Mouse (Mus musculus): ENCODE results near the gene Xrcc3.

- TF ChIP-seq EP300 (IDR thresholded peaks at IDR 0.05), result no peak
- no peak for TF ChIP-seq CTCF (IDR thresholded peaks at IDR 0.05)
Measured at GRCm38 (mm10) chr12:111853546-111853945, 39.9 kb upstream of the Xrcc3 start.
